Mouse (Mus musculus) heart, adult 9 months (tissue): ENCODE results near the gene Crtc2.
A peak's percentile ranks its signal among the peaks of the same experiment; 100 is the strongest.
"Not testable (repeated sequence)": the region's sequence is repeated elsewhere in the genome, so short reads cannot be mapped to it uniquely, and the experiment has no call there.

Source experiments
- DNase-seq, 2 experiments: peaks; one replicate each; pipeline ENCODE4 v3.0.0; 2022; ENCODE audit warnings: low spot score in 2 of 2

Crtc2 gene

GRCm38 (mm10) chr3:90242984-90243775 is 10.8 kb upstream of the Crtc2 start, which contains the start of gene Creb3l4:
Creb3l4 (minus strand) TSS chr3:90243512.
- DNase-seq = peak; percentile 56 to 64

GRCm38 (mm10) chr3:90245406-90245805 is 8.6 kb upstream of the Crtc2 start:
- no peak for DNase-seq

DNA sequence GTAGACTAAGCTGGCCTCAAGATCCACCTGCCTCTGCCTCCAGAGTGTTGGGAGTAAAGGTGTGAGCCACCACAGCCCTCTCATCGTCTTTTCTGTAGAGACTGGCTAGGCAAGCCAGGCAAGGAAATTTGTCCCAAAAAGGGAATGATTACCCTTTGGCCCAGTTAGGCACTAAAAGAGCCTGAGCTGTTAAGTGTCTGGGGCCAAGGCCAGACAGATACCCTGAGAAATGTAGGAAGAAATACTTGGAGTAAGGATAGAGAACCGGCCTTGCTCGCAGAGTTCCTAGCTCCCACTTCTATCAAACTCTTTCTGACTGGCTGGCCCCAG is 6.4 kb upstream of the Crtc2 start:
- no peak for DNase-seq

DNA sequence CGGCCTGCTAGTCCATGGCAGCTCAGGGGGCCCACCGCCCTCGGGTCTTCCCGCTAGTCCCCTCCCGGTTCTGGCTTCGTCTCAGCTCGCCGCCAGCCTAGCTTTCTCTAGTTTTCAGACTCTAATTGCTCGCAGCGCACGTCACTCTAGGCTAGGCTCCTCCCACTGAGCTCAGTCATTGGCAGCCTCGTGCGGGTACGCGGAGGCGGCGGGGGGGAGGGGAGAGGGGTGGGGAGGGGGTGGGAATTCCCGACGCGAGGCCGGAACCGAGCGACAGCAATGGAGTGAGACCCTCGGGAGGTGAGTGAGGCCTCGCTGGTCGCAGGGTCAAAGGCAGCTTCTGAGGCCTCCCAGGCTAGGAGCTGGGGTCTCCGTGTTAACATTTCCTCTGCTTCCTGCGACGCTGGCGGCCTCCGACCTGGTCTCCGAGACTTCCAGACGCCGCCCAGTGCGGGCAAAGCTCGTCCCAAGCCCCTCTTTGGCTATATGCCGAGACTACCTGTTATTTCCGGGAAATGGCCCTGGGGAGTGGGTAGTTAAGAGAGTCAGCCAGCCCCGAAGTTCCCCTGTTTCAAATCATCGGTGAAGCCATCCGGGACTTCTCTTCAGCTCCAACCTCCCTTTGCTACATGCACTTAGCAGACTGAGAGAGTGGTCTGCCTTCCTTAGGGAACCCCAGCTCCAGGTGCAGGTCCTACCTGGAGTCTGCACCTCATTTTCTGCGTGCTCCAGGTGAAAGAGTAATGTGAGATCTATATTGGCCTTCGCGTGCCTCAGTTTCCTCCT is 5.8 kb upstream of the Crtc2 start, which contains the start of gene Slc39a1:
TSS of gene Slc39a1 (plus strand) at position 213 of the 786 bp plus-strand sequence.
- peak; percentile 96 to 97 for DNase-seq

DNA sequence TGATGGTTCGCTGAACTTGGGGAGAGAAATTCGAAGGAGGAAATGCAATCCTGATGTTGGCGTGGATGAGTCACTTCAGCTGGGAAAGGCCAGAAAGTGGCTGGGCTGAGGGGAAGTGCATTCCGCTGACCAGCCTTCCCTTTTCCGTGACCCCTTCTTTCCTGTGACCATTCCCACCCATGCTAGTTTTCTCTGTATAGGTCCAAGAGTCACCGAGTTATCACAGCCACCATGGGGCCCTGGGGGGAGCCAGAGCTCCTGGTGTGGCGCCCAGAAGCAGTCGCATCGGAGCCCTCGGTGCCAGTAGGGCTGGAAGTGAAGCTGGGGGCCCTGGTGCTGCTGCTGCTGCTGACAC is 5.2 kb upstream of the Crtc2 start:
- DNase-seq = peak; percentile 56 to 65

- DNase-seq = no peak
These were observed 3.2 kb upstream of the Crtc2 start for GRCm38 (mm10) chr3:90250791-90251190.

DNA sequence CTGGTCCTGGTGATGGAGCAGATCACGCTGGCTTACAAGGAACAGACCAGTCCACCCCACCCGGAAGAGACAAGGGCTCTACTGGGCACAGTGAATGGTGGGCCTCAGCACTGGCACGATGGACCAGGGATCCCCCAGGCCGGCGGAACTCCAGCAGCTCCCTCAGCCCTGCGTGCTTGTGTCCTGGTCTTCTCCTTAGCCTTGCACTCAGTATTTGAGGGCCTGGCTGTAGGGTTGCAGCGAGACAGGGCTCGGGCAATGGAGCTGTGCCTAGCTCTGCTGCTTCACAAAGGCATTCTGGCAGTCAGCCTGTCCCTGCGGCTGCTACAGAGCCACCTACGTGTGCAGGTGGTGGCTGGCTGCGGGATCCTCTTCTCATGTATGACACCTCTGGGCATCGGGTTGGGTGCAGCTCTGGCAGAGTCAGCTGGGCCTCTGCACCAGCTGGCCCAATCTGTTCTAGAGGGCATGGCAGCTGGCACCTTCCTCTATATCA is 2.2 kb upstream of the Crtc2 start:
- DNase-seq = not testable (repeated sequence)

DNA sequence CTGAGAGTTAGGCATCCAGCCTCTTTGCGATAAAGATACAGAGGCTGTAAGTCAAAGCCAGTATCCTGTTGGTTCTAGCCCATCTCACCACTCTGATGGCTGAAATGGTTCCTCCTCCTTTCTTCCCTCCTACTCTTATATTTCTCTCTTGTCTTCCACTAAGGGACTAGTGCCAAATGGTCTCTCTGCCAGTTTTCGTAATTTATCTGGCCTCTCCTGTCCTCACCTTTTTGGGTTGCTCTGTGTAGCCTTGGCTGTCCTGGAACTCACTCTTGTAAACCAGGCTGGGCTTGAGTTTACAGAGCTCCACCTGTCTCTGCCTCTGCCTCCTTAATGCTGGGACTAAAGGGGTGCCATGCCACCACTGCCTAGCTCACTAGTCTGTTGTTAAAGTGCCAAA is 1.3 kb upstream of the Crtc2 start:
- DNase-seq = not testable (repeated sequence)

- DNase-seq = not testable (repeated sequence)
These were observed 789 bp upstream of the Crtc2 start for GRCm38 (mm10) chr3:90253174-90253573.

- DNase-seq = no peak
These were observed 643 bp downstream of the Crtc2 start for GRCm38 (mm10) chr3:90254419-90255193.

DNA sequence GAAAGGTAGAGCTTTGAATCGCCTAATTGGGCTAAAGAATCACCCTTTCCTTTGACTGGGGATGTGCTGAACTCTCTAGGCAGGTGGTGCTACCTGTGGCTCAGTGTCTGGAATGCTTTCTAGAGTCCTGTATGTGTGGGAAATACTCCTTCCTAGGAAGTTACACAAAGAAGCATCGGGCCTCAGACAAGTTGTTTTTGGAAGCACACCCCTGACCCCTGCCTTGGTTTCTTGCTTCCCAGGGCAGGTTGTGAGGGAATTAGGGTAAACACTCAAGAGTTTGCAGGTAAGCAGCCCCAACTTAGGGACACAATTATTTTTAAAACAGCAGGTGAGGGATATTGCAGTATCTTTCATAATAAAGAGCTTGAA is 1.2 kb downstream of the Crtc2 start:
- no peak for DNase-seq

DNA sequence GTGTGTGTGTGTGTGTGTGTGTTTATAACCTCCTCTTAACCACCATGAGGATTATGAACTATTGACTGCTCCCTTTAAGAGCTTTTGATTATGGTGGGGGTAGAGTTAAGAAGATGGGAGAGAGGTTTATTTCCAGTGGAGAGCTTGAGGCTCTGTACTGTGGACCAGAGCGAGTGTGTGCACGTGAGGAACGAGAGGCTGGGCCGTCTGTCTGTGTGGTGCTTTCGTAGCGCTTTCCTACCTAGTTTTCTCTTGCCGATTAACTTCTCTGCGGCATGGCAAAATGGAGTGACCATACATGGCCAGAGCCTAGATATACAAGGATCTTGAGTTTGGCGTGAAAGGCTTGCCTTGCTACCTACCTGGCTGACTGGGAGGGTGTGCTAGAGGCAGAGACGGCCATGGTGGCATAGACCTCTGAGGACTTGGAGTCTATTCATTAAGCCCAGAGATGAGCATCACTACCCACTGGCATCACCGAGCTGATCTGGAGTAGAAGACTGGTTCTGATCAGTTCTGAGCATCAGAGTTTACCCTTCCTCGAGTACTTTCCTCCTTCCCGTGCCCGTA is 1.9 kb downstream of the Crtc2 start:
- DNase-seq = no peak

- no peak for DNase-seq
These were observed 3.0 kb downstream of the Crtc2 start for GRCm38 (mm10) chr3:90256731-90257530.

GRCm38 (mm10) chr3:90258521-90258920 is 4.6 kb downstream of the Crtc2 start:
- no peak for DNase-seq

GRCm38 (mm10) chr3:90263121-90263771 is 9.3 kb downstream of the Crtc2 start:
- no peak for DNase-seq

DNA sequence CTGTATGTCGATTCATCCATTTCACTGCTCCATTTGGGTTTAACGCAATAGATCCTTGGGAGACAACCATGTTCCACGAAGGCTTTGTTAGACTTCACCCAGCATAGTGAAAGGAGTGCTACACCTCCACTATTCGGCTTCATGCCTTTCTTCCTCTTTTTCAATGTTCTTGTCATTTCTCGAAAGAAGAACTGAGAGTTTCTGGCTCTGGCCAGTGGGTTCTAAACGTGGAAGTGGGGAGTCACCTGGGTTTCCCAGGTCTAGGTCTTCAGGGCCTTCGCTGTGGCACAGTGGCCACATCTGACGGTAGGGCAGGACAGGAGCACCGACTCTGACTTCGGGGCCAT is 10.7 kb downstream of the Crtc2 start:
- no peak for DNase-seq

DNA sequence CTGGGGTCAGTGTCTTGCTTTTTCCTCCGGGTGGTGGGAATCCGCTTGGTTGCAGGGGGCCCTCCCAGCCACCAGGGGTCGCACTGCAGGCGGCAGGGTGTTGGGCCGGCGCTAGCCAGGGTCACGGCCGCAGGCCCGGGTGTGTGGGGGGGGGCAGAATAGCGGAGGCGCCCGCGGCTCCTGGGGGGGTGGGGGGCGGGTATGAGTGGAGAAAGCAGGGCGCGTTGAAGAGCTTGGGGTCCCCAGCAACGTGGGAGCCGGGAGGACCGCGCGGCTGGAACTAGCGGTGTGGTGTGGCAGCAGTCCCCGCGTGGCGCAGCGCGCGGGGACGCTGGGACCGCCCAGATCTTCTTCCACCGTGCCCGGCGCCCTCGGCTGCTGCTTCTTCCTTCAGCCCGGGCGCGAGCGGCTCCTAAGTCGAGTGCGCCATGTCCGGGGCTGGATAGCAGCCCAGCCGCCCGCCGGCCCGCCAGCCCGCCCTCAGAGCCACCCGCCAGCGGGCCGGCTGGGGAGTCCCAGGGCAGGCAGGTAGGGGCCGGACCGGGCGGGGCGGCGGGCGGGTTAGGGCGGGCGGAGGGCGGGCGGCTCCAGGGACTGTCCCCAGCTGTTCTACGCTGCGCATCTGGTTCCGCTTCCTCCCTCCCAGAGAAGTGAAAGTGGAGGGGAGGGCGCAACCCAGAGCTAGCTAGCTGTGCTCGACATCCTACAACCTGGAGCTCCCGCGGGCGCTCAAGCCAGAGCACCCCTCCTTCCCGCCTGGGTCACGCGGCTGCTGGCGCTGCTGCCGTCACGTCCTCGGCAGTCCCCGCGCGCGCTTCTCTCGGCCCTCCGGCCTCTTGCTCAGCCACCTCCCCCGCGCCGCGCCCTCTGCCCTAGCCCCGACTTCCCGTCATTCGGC is 11.3 kb downstream of the Crtc2 start, which contains the start of gene Dennd4b:
TSS of gene Dennd4b (plus strand) at position 152 of the 898 bp plus-strand sequence.
- peak; percentile 93 to 95 for DNase-seq

- peak; percentile 51 to 61 for DNase-seq
These were observed 12.2 kb downstream of the Crtc2 start for GRCm38 (mm10) chr3:90265932-90266741.
